In genomic region chr10:67425407-67425806, GRCm38 (mm10) we compare ENCODE assay signal across 22 mouse cellular contexts.
"Had no signal": no experiment of that assay in that cellular context is flagged by ENCODE, and none has a peak within 500 bp of the region (broad histone marks: within the 10 kb centered on the region; RNA-seq: fewer than 3 reads in every experiment).

No protein-coding gene starts in this region.

- H3K9ac ChIP-seq: limb, embryonic 13.5 days; liver, embryonic 13.5 days; liver, postnatal 0 days; lung, embryonic 14.5 days; midbrain, embryonic 12.5 days; midbrain, embryonic 15.5 days; neural tube, embryonic 12.5 days; neural tube, embryonic 15.5 days; stomach, embryonic 15.5 days had no signal

- H3K4me3 ChIP-seq: layer of hippocampus, adult 2 months; limb, embryonic 10.5 days; limb, embryonic 13.5 days; liver, embryonic 13.5 days; midbrain, embryonic 12.5 days; midbrain, embryonic 15.5 days; neural tube, embryonic 12.5 days; neural tube, embryonic 15.5 days; stomach, embryonic 15.5 days had no signal

- H3K27me3 ChIP-seq: limb, embryonic 13.5 days; liver, embryonic 13.5 days; midbrain, embryonic 12.5 days; midbrain, embryonic 15.5 days; neural tube, embryonic 12.5 days; neural tube, embryonic 15.5 days; stomach, embryonic 15.5 days had no signal

- H3K9me3 ChIP-seq: limb, embryonic 10.5 days; limb, embryonic 13.5 days; liver, embryonic 13.5 days; midbrain, embryonic 12.5 days; midbrain, embryonic 15.5 days; neural tube, embryonic 12.5 days; neural tube, embryonic 15.5 days; stomach, embryonic 15.5 days had no signal

- H3K36me3 ChIP-seq: limb, embryonic 10.5 days; limb, embryonic 13.5 days; liver, embryonic 13.5 days; midbrain, embryonic 12.5 days; midbrain, embryonic 15.5 days; neural tube, embryonic 12.5 days; neural tube, embryonic 15.5 days; stomach, embryonic 15.5 days had no signal

- ATAC-seq: liver, postnatal 0 days; lung, postnatal 0 days; midbrain, embryonic 15.5 days had no signal

- H3K27ac ChIP-seq: kidney, postnatal 0 days; layer of hippocampus, adult 2 months; limb, embryonic 10.5 days; limb, embryonic 13.5 days; liver, embryonic 13.5 days; macrophage; midbrain, embryonic 12.5 days; midbrain, embryonic 15.5 days; neural tube, embryonic 12.5 days; neural tube, embryonic 15.5 days; stomach, embryonic 15.5 days had no signal

- DNase-seq: kidney, postnatal 25 days; layer of hippocampus, adult 9-11 months; liver; liver, embryonic 13.5 days; liver, postnatal 0 days; lung, embryonic 14.5 days; right cerebral cortex, adult 18-20 months; right cerebral cortex, postnatal 25 days; spleen, adult 18-20 months; thymus, adult 18-20 months; thymus, postnatal 36 days had no signal

- H3K4me1 ChIP-seq: limb, embryonic 10.5 days; limb, embryonic 13.5 days; liver, embryonic 13.5 days; midbrain, embryonic 12.5 days; midbrain, embryonic 15.5 days; neural tube, embryonic 15.5 days; stomach, embryonic 15.5 days had no signal

- H3K4me2 ChIP-seq: limb, embryonic 13.5 days; liver, embryonic 13.5 days; lung, embryonic 14.5 days; midbrain, embryonic 12.5 days; midbrain, embryonic 15.5 days; neural tube, embryonic 12.5 days; neural tube, embryonic 15.5 days; stomach, embryonic 15.5 days had no signal
